Mouse (Mus musculus) small intestine, adult 2 months (tissue): Measurements from ENCODE around the gene Rapgef3.

Experiments
- CTCF ChIP-seq: fragments of 200-500 bp; IDR thresholded peaks from 2 replicates; pipeline ENCODE4 v1.5.1; 2012; ENCODE audit warnings: low read depth, mild to moderate bottlenecking, control low read depth, inconsistent platforms, low read length, moderate library complexity, mixed read lengths; ENCODE audit not compliant: insufficient replicate concordance, insufficient read length; ENCODE audit errors: extremely low read depth
- POLR2A ChIP-seq: fragments of 200-500 bp; IDR thresholded peaks from 2 replicates; pipeline ENCODE4 v1.6.1; 2012; ENCODE audit warnings: low read depth, mild to moderate bottlenecking, control low read depth, inconsistent platforms, low read length, moderate library complexity

DNA sequence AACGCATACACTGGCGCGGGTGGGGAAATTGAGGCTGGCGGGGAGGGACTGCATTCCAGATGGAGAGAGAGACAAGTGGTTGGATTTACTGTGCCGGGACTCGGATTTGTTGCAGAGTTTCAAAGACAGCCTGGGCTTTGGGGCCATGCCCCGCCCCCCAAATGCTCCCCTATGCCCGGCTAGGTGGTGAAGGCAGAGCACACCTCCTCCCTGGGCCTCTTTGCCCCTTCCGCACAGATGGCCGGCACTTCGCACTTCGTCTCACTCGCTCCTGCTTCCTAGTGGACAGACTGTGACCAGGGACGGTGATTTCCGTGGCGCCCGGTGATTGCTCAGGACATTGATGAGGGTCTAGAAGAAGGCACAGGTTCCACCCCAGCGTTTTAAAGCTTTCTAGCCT lies 420 bp upstream of the Rapgef3 start:
- TF ChIP-seq POLR2A, result no peak
- no peak for TF ChIP-seq CTCF
